Mouse (Mus musculus) MEL (cell line): Measurements from ENCODE around the gene Inafm2. TPM values are rescaled to one million over a fixed set of nuclear protein-coding genes. Genes with fewer than 3 reads are reported as not detected.

Experiments used
- DNase-seq: peaks from one replicate; pipeline ENCODE4 v3.0.0; 2011; ENCODE audit warnings: low read depth, low spot score
- H3K27ac ChIP-seq: 2 replicates; pipeline ENCODE4 v1.5.1; 2012; ENCODE audit warnings: low read depth, mild to moderate bottlenecking, control low read depth, low read length, moderate library complexity; ENCODE audit not compliant: control insufficient read depth
- H3K27me3 ChIP-seq, 2 experiments: fragments of 150-350 bp in 1 of 2; sonication (generic) in 1 of 2; 2 replicates each; pipeline ENCODE4 v1.6.1; 2012; ENCODE audit warnings: low read length in 2 of 2, mild to moderate bottlenecking in 2 of 2, improper control_type of control experiment in 1 of 2, moderate library complexity in 1 of 2; ENCODE audit not compliant: insufficient read depth in 2 of 2, control insufficient read depth in 1 of 2
- H3K36me3 ChIP-seq, 2 experiments: 2 replicates each; pipeline ENCODE4 v1.6.1; 2012 to 2014; ENCODE audit warnings: low read length in 2 of 2, improper control_type of control experiment in 1 of 2, inconsistent platforms in 1 of 2, mild to moderate bottlenecking in 1 of 2; ENCODE audit not compliant: insufficient read depth in 2 of 2, control insufficient read depth in 1 of 2
- H3K4me1 ChIP-seq, 2 experiments: fragments of 150-350 bp in 1 of 2; sonication (generic) in 1 of 2; 2 replicates each; pipeline ENCODE4 v1.6.1; 2012; ENCODE audit warnings: low read length in 2 of 2, improper control_type of control experiment in 1 of 2, mild to moderate bottlenecking in 1 of 2; ENCODE audit not compliant: insufficient read depth in 2 of 2, control insufficient read depth in 1 of 2
- H3K4me3 ChIP-seq, 2 experiments: fragments of 150-350 bp in 1 of 2; sonication (generic) in 1 of 2; 2 replicates each; pipeline ENCODE4 v1.5.1; 2012; ENCODE audit warnings: low read depth in 2 of 2, low read length in 2 of 2, mild to moderate bottlenecking in 2 of 2, moderate library complexity in 2 of 2, control low read depth in 1 of 2, improper control_type of control experiment in 1 of 2; ENCODE audit not compliant: control insufficient read depth in 1 of 2, insufficient read depth in 1 of 2
- H3K79me2 ChIP-seq: 2 replicates; pipeline ENCODE4 v1.6.1; 2012; ENCODE audit warnings: mild to moderate bottlenecking, low read length, moderate library complexity; ENCODE audit not compliant: control insufficient read depth, poor library complexity, insufficient read depth
- H3K9ac ChIP-seq: 2 replicates; pipeline ENCODE4 v1.6.1; 2012; ENCODE audit warnings: low read depth, mild to moderate bottlenecking, control low read depth, low read length, moderate library complexity; ENCODE audit not compliant: control insufficient read depth, poor library complexity, severe bottlenecking
- H3K9me3 ChIP-seq: fragments of 150-350 bp; sonication (generic); replicated peaks from 2 replicates; pipeline ENCODE4 v1.6.1; 2012; ENCODE audit warnings: mild to moderate bottlenecking, low read length, improper control_type of control experiment, moderate library complexity; ENCODE audit not compliant: insufficient read depth
- CHD1 ChIP-seq: IDR thresholded peaks from 2 replicates; pipeline ENCODE4 v1.6.1; 2012; ENCODE audit warnings: low read depth, mild to moderate bottlenecking, inconsistent platforms, low read length, improper control_type of control experiment
- CHD2 ChIP-seq: IDR thresholded peaks from 2 replicates; pipeline ENCODE4 v1.6.1; 2011; ENCODE audit warnings: low read length, improper control_type of control experiment
- ELF1 ChIP-seq: IDR thresholded peaks from 2 replicates; pipeline ENCODE4 v1.6.1; 2014; ENCODE audit warnings: low read depth, mild to moderate bottlenecking, inconsistent platforms, low read length, improper control_type of control experiment, moderate library complexity
- ETS1 ChIP-seq: IDR thresholded peaks from 2 replicates; pipeline ENCODE4 v1.6.1; 2012; ENCODE audit warnings: low read depth, mild to moderate bottlenecking, inconsistent platforms, low read length, improper control_type of control experiment, moderate library complexity
- GABPA ChIP-seq: IDR thresholded peaks from 2 replicates; pipeline ENCODE4 v1.6.1; 2012; ENCODE audit warnings: low read depth, mild to moderate bottlenecking, inconsistent platforms, low read length, improper control_type of control experiment, moderate library complexity
- HCFC1 ChIP-seq: IDR thresholded peaks from 2 replicates; pipeline ENCODE4 v1.6.1; 2012; ENCODE audit warnings: low read depth, mild to moderate bottlenecking, inconsistent platforms, low read length, improper control_type of control experiment, moderate library complexity
- MAFK ChIP-seq: IDR thresholded peaks from 2 replicates; pipeline ENCODE4 v1.6.1; 2011; ENCODE audit warnings: low read depth, mild to moderate bottlenecking, low read length, improper control_type of control experiment, borderline replicate concordance
- MAX ChIP-seq: IDR thresholded peaks from 2 replicates; pipeline ENCODE4 v1.6.1; 2011; ENCODE audit warnings: low read length, improper control_type of control experiment
- NELFE ChIP-seq: IDR thresholded peaks from 2 replicates; pipeline ENCODE4 v1.6.1; 2011; ENCODE audit warnings: low read depth, low read length, improper control_type of control experiment
- POLR2AphosphoS5 ChIP-seq: IDR thresholded peaks from 2 replicates; pipeline ENCODE4 v1.6.1; 2012; ENCODE audit warnings: low read depth, borderline replicate concordance, mild to moderate bottlenecking, inconsistent platforms, low read length, moderate library complexity, mixed read lengths
- RAD21 ChIP-seq: IDR thresholded peaks from 2 replicates; pipeline ENCODE4 v1.6.1; 2011; ENCODE audit warnings: mild to moderate bottlenecking, low read depth, low read length, improper control_type of control experiment
- SMC3 ChIP-seq: IDR thresholded peaks from 2 replicates; pipeline ENCODE4 v1.6.1; 2011; ENCODE audit warnings: low read depth, low read length, improper control_type of control experiment
- TBP ChIP-seq: IDR thresholded peaks from 2 replicates; pipeline ENCODE4 v1.8.0; 2011; ENCODE audit warnings: low read depth, low read length, improper control_type of control experiment
- USF1 ChIP-seq: IDR thresholded peaks from 2 replicates; pipeline ENCODE4 v1.6.1; 2014; ENCODE audit warnings: low read depth, mild to moderate bottlenecking, inconsistent platforms, low read length, improper control_type of control experiment, moderate library complexity
- USF2 ChIP-seq, 2 experiments: IDR thresholded peaks; 2 replicates each; pipeline ENCODE4 v1.6.1; 2011 to 2012; ENCODE audit warnings: improper control_type of control experiment in 2 of 2, low read length in 2 of 2, borderline replicate concordance in 1 of 2, inconsistent platforms in 1 of 2, low read depth in 1 of 2, mild to moderate bottlenecking in 1 of 2; ENCODE audit not compliant: insufficient read depth in 1 of 2
- ZKSCAN1 ChIP-seq: IDR thresholded peaks from 2 replicates; pipeline ENCODE4 v1.6.1; 2012; ENCODE audit warnings: low read depth, mild to moderate bottlenecking, inconsistent platforms, low read length, improper control_type of control experiment, moderate library complexity
- ZNF384 ChIP-seq: IDR thresholded peaks from 2 replicates; pipeline ENCODE4 v1.6.1; 2012; ENCODE audit warnings: low read depth, mild to moderate bottlenecking, inconsistent platforms, low read length, improper control_type of control experiment
- polyA plus RNA-seq, 2 experiments: library from polyadenylated mRNA; stranded (reverse) in 1 of 2; unstranded in 1 of 2; fragments of >175 nt in 1 of 2; fragments of >200 nt in 1 of 2; gene quantifications; 2 replicates each; pipeline versions ENCODE4 v1.2.1 to v1.2.4; 2012; ENCODE audit warnings: low replicate concordance in 2 of 2, low read depth in 1 of 2; ENCODE audit not compliant: insufficient read length in 2 of 2, insufficient read depth in 1 of 2, missing spikeins in 1 of 2
- total RNA-seq: library from RNA; depleted of rRNA; stranded (reverse); fragments of 300-350 nt; gene quantifications from 2 replicates; pipeline ENCODE4 v1.2.3, GENCODE M21; 2012

Gene Inafm2
- total and polyA plus RNA-seq, 3 experiments: 8.6 to 14.5 TPM; not detected in 1

DNA sequence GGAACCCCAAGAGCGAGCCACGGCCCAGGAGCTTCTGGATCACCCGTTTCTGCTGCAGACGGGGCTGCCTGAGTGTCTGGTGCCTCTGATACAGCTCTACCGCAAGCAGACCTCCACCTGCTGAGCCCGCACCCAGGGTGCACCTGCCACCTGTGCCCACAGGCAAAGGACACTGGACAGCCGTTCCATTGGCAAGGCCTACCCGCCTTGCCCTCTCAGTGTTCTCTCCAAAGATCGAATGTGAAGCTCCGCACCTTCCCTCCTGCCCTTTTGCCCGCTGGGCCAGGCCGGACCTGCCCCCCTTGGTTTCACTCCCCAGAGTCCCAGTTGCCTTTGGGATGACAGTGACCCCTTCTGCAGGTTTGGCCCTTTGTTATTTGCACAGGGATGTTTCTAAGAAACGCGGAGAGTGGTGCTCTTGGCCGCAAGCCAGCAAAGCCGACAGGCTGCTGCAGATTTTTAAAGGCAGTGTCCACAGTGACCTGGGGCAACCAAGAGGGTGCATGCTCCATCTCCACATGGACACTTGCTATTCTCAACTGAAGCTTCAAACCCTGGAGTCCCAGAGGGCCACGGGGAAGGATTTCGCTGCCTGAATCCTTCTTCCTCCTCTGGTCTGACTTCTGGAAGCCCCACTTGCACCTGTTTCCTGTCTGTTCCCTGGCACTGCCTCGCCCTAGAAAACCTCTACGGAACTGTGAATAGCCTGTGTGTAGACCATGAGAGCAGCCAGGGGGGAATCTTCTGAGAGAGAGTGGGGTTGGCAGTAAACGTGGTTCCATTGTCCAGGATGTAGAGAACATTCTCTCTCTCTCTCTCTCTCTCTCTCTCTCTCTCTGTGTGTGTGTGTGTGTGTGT lies 48.9 kb upstream of the Inafm2 start:
- Histone ChIP-seq H3K79me2 (no peaks in the 10 kb centered on the region), H3K9ac (no peak overlapping the region), H3K27me3 (no peaks in the 10 kb centered on the region), H3K4me3 (no peak overlapping the region), H3K4me1 (peaks cover 0 to 9% of the 10 kb centered on the region in 2 experiments; a peak in 1 of 4 replicates), H3K27ac (no peak overlapping the region), H3K36me3 (peaks cover 0 to 2% of the 10 kb centered on the region in 2 experiments; a peak in 1 of 4 replicates), H3K9me3 (no peaks in the 10 kb centered on the region)
- DNase-seq: no peak
- no peak for TF ChIP-seq USF1
- TF ChIP-seq HCFC1: no peak
- no peak for TF ChIP-seq ETS1
- no peak for TF ChIP-seq POLR2AphosphoS5
- TF ChIP-seq USF2 (IDR thresholded peaks at IDR 0.05; ENCODE audit: borderline replicate concordance in 1 of 2, insufficient read depth in 1 of 2, low read depth in 1 of 2, low read length in 2 of 2): no peak

- Histone ChIP-seq H3K9ac (no peak overlapping the region), H3K36me3 (peaks cover 0 to 2% of the 10 kb centered on the region in 2 experiments; a peak in 1 of 4 replicates)
These were observed 48.2 kb upstream of the Inafm2 start for GRCm38 (mm10) chr2:118697311-118697877.

DNA sequence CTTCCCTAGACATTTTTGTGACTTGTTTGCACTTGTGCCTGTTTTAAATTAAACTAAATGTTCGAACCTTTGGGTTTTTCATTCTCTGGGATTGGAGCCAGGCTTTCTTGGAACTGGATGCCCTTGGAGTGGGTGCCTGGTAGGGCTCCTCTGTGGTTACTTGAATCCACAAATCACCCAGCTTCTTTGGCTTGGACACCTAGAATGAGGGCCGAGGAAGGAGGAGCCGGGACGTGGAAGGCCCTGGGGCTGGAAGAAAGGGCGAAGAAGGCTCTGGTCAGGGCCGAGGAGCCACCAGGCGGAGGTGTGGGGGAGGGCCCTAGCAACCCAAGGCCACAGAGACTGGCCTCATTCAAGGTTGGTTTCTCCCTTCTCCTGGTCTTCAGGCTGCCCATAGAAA lies 47.6 kb upstream of the Inafm2 start:
- Histone ChIP-seq H3K9ac (no peak overlapping the region), H3K36me3 (peaks cover 0 to 2% of the 10 kb centered on the region in 2 experiments; a peak in 1 of 4 replicates), H3K79me2 (no peaks in the 10 kb centered on the region), H3K4me3 (no peak overlapping the region), H3K27me3 (peaks cover 0 to 5% of the 10 kb centered on the region in 2 experiments; a peak in 1 of 4 replicates), H3K9me3 (no peaks in the 10 kb centered on the region), H3K4me1 (peaks cover 0 to 11% of the 10 kb centered on the region in 2 experiments; a peak in 2 of 4 replicates), H3K27ac (no peak overlapping the region)
- no peak for DNase-seq
- TF ChIP-seq TBP (no peak), RAD21 (no peak), CHD2 (no peak), ETS1 (no peak), ZKSCAN1 (no peak), ELF1 (no peak), CHD1 (no peak), GABPA (no peak), MAFK (no peak)

More at GRCm38 (mm10) chr2:118697311-118697877, 48.2 kb upstream of the Inafm2 start:
- Histone ChIP-seq H3K9me3 (no peaks in the 10 kb centered on the region), H3K27ac (no peak overlapping the region), H3K27me3 (peaks cover 0 to 1% of the 10 kb centered on the region in 2 experiments; a peak in 1 of 4 replicates), H3K4me1 (peaks cover 0 to 9% of the 10 kb centered on the region in 2 experiments; a peak in 1 of 4 replicates), H3K79me2 (no peaks in the 10 kb centered on the region), H3K4me3 (no peak overlapping the region)
- DNase-seq: no peak
- no peak for TF ChIP-seq CHD2
- no peak for TF ChIP-seq ZNF384
- no peak for TF ChIP-seq ETS1
- no peak for TF ChIP-seq SMC3
- no peak for TF ChIP-seq ZKSCAN1
- TF ChIP-seq CHD1: no peak
- TF ChIP-seq MAX: no peak
- TF ChIP-seq NELFE: no peak
